Mouse (Mus musculus) hindbrain, postnatal 0 days (tissue): Measurements from ENCODE around the gene Nup133. TPM values are rescaled to one million over a fixed set of nuclear protein-coding genes. Genes with fewer than 3 reads are reported as not detected.

Experiments
- ATAC-seq: fragments of 200-750 bp; cut with Nextera tagmentation; 2 replicates; pipeline ENCODE4 v1.8.0; 2017; ENCODE audit warnings: mild to moderate bottlenecking, moderate TSS enrichment, moderate library complexity
- DNase-seq: peaks from one replicate; pipeline ENCODE4 v3.0.0-alpha.2; 2015; ENCODE audit warnings: low spot score
- H3K27ac ChIP-seq: fragments of 300-500 bp; sonication (generic); 2 replicates; pipeline ENCODE4 v1.5.1; 2014; ENCODE audit warnings: mild to moderate bottlenecking
- H3K27me3 ChIP-seq: fragments of 300-500 bp; sonication (generic); 2 replicates; pipeline ENCODE4 v1.6.1; 2014; ENCODE audit warnings: low read length, mixed read lengths; ENCODE audit not compliant: insufficient read depth
- H3K36me3 ChIP-seq: fragments of 300-500 bp; sonication (generic); 2 replicates; pipeline ENCODE4 v1.6.1; 2014; ENCODE audit warnings: low read length, mixed read lengths; ENCODE audit not compliant: insufficient read depth
- H3K4me1 ChIP-seq: fragments of 300-500 bp; sonication (generic); 2 replicates; pipeline ENCODE4 v1.6.1; 2014; ENCODE audit warnings: antibody characterized with exemption, low read length, mixed read lengths; ENCODE audit not compliant: insufficient read depth
- H3K4me2 ChIP-seq: fragments of 300-500 bp; sonication (generic); 2 replicates; pipeline ENCODE4 v1.6.1; 2014; ENCODE audit warnings: low read depth, mild to moderate bottlenecking, low read length, moderate library complexity, mixed read lengths
- H3K4me3 ChIP-seq: fragments of 300-500 bp; sonication (generic); 2 replicates; pipeline ENCODE4 v1.5.1; 2014; ENCODE audit warnings: low read length
- H3K9ac ChIP-seq: fragments of 300-500 bp; sonication (generic); replicated peaks from 2 replicates; pipeline ENCODE4 v1.6.1; 2014; ENCODE audit warnings: mild to moderate bottlenecking, low read length, moderate library complexity, mixed read lengths
- H3K9me3 ChIP-seq: fragments of 300-500 bp; sonication (generic); 2 replicates; pipeline ENCODE4 v1.6.1; 2016; ENCODE audit warnings: low read length, mixed read lengths
- CTCF ChIP-seq: IDR thresholded peaks from 2 replicates; pipeline ENCODE4 v1.5.1; 2016; ENCODE audit warnings: antibody characterized with exemption, control low read depth, low read depth
- WGBS: fragments of 180-500 bp; shearing (Covaris S2); extraction: QIAGEN DNeasy Blood & Tissue Kit; methylation state at CpG from one replicate; pipeline ENCODE4 v1.1.7; 2014; 5-methylcytosine and 5-hydroxymethylcytosine counted together
- polyA plus RNA-seq: library from polyadenylated mRNA; unstranded; fragments of >200 nt; fragmentation: Nextera tagmentation; extraction: Ambion mirVana; gene quantifications from 2 replicates; pipeline ENCODE4 v1.2.1, GENCODE M21; 2015
- total RNA-seq: library from RNA; depleted of rRNA; stranded (reverse); fragments of >200 nt; gene quantifications from 2 replicates; pipeline ENCODE4 v1.2.3, GENCODE M21; 2014; rRNA removed

Gene Nup133
- total RNA-seq = 23.0 and 36.3 TPM in 2 replicates
- 15.4 and 21.0 TPM in 2 replicates for polyA plus RNA-seq

- Histone ChIP-seq H3K36me3 (peaks cover 27% of the 10 kb centered on the region), H3K4me3 (peak within 1 kb of the TSS; percentile 99), H3K4me2 (peak within 1 kb of the TSS; percentile 82), H3K27ac (peak within 1 kb of the TSS; percentile 88), H3K4me1 (peaks cover 11% of the 10 kb centered on the region), H3K9me3 (no peaks in the 10 kb centered on the region), H3K9ac (peak within 1 kb of the TSS; percentile 57), H3K27me3 (no peaks in the 10 kb centered on the region)
- ATAC-seq (peak; percentile 92), DNase-seq (peak; percentile 99)
- WGBS = under 1% methylated on average over 70 of the region's 77 CpGs
- TF ChIP-seq CTCF = peak; percentile 16; the same call in 1 of the 2 replicates
These were observed at the start of gene Nup133 for GRCm38 (mm10) chr8:123948942-123949685. TSS of gene Nup133 (minus strand) at chr8:123949265.

DNA sequence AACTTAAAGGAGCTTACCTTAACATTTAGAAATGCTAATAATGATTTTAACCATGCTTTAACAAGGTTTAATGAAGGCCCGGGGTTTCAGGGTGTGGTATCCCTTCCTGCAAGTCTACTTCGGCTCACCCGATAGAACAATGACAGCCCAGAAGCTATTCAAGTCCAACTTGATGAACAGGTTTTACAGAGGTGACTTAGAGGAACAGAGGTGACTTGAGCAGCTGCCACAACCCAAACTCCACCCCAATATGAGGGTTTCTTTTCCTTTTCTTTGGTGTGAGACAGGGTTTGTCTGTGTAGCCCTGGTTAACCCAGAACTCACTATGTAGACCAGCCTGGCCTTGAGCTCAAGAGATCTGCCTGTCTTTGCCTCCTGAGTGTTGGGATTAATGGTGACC, 44.9 kb upstream of the Nup133 start:
- Histone ChIP-seq H3K9ac (no peak overlapping the region), H3K4me3 (no peak overlapping the region), H3K9me3 (no peaks in the 10 kb centered on the region), H3K27ac (no peak overlapping the region), H3K36me3 (peaks cover 15% of the 10 kb centered on the region), H3K27me3 (no peaks in the 10 kb centered on the region), H3K4me1 (no peaks in the 10 kb centered on the region), H3K4me2 (no peak overlapping the region)
- ATAC-seq = no peak
- WGBS = 94% methylated on average over 3 of the region's 3 CpGs
- TF ChIP-seq CTCF = no peak
- DNase-seq = no peak

- TF ChIP-seq CTCF = no peak
- 93% methylated on average over 5 of the region's 5 CpGs for WGBS
- no peak overlapping the region for H3K27ac ChIP-seq
- no peak overlapping the region for H3K4me2 ChIP-seq
- DNase-seq = no peak
- no peak overlapping the region for H3K4me3 ChIP-seq
- no peaks in the 10 kb centered on the region for H3K4me1 ChIP-seq
- no peaks in the 10 kb centered on the region for H3K27me3 ChIP-seq
- no peak overlapping the region for H3K9ac ChIP-seq
- ATAC-seq = no peak
- no peaks in the 10 kb centered on the region for H3K9me3 ChIP-seq
- peaks cover 13% of the 10 kb centered on the region for H3K36me3 ChIP-seq
These were observed 44.5 kb upstream of the Nup133 start for GRCm38 (mm10) chr8:123993597-123993996.

- ATAC-seq (no peak), DNase-seq (no peak)
- H3K4me2 ChIP-seq = no peak overlapping the region
- no peaks in the 10 kb centered on the region for H3K9me3 ChIP-seq
- no peak overlapping the region for H3K9ac ChIP-seq
- peak; percentile 49 for TF ChIP-seq CTCF
- H3K36me3 ChIP-seq = peaks cover 13% of the 10 kb centered on the region
- H3K4me3 ChIP-seq = no peak overlapping the region
- 81% methylated on average over 8 of the region's 8 CpGs for WGBS
- H3K27ac ChIP-seq = no peak overlapping the region
- H3K27me3 ChIP-seq = no peaks in the 10 kb centered on the region
- H3K4me1 ChIP-seq = no peaks in the 10 kb centered on the region
These were observed 43.5 kb upstream of the Nup133 start for GRCm38 (mm10) chr8:123992587-123992986.

GRCm38 (mm10) chr8:123990277-123991049, 41.4 kb upstream of the Nup133 start:
- no peak overlapping the region for H3K4me3 ChIP-seq
- DNase-seq (no peak), ATAC-seq (no peak)
- no peak for TF ChIP-seq CTCF
- 91% methylated on average over 13 of the region's 13 CpGs for WGBS
- H3K9ac ChIP-seq = no peak overlapping the region
- no peaks in the 10 kb centered on the region for H3K36me3 ChIP-seq
- H3K27me3 ChIP-seq = no peaks in the 10 kb centered on the region
- no peak overlapping the region for H3K27ac ChIP-seq
- no peaks in the 10 kb centered on the region for H3K4me1 ChIP-seq
- H3K9me3 ChIP-seq = no peaks in the 10 kb centered on the region
- H3K4me2 ChIP-seq = no peak overlapping the region

GRCm38 (mm10) chr8:123989128-123989527, 40.1 kb upstream of the Nup133 start:
- Histone ChIP-seq H3K9me3 (no peaks in the 10 kb centered on the region), H3K36me3 (no peaks in the 10 kb centered on the region), H3K4me2 (no peak overlapping the region), H3K4me1 (no peaks in the 10 kb centered on the region), H3K4me3 (no peak overlapping the region), H3K27ac (no peak overlapping the region), H3K9ac (no peak overlapping the region), H3K27me3 (no peaks in the 10 kb centered on the region)
- ATAC-seq = no peak
- DNase-seq = no peak
- 76% methylated on average over 7 of the region's 7 CpGs for WGBS
- TF ChIP-seq CTCF = no peak
